Mouse (Mus musculus): Measurements from ENCODE around the gene Naip1. TPM values are rescaled to one million over a fixed set of nuclear protein-coding genes. Genes with fewer than 3 reads are reported as not detected.

The Naip1 gene
- polyA plus RNA-seq, 1 experiment: 0.17 TPM

DNA sequence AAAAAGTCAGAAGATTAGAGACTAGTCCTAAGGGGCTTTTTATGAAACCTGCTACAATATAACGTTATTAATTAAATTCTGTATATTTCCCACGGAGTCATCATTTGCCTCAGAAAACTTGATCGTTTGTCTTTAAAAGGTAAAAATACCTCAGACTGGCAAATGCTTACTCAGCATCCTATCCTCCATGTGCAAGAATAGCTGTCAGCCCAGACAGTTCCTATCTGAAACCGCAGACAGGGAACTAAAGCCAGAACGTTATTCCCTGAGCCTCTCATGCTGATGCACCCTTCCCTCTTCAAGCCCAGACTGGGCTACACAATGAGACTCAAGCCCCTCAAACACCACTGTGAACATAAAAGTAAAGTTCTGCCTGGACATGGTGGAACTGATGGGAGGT, 37.8 kb upstream of the Naip1 start:
- Histone ChIP-seq H3K36me3 (ENCODE audit: control insufficient read depth, insufficient read depth, low read length) (no peaks in the 10 kb centered on the region; the same call in none of the 2 replicates), H3K27ac (ENCODE audit: insufficient read depth, low read depth, low read length) (peak overlapping the region; percentile 62), H3K27me3 (replicated peaks; ENCODE audit: control insufficient read depth, insufficient read depth, low read length) (no peaks in the 10 kb centered on the region), H3K4me1 (ENCODE audit: control insufficient read depth, insufficient read depth, low read length) (peaks cover 2% of the 10 kb centered on the region; the same call in 1 of the 2 replicates), H3K4me3 (ENCODE audit: insufficient read depth, low read depth, low read length) (peak overlapping the region; percentile 34; the same call in 1 of the 2 replicates)
- WGBS: 59% methylated on average over 5 of the region's 5 CpGs
- no peak for TF ChIP-seq POLR2A (IDR thresholded peaks at IDR 0.05; ENCODE audit: low read depth, low read length)
- TF ChIP-seq CTCF (conservative IDR thresholded peaks at IDR 0.05; ENCODE audit: insufficient read depth, insufficient read length, low read depth, low read length): no peak
- no peak for DNase-seq

DNA sequence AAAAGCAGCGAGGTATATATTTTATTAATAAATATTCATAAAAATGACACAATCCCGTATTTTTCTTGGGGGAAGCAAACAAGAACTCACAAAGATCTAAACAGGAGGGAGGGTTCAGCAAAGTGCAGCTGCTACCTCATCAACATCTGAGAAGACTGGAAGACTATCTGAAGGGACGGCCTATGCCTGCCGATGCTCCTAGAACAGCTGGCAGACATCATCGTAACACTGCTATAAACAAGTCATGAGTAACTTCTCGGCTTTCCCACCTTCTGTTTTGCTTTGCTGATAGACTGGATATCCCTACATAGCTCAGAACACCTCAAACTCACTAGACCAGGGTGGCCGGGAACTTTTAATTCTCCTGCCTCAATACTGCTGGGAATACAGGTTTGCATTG, 30.9 kb upstream of the Naip1 start:
- H3K27ac ChIP-seq (ENCODE audit: insufficient read depth, low read depth, low read length): no peak overlapping the region
- TF ChIP-seq POLR2A (IDR thresholded peaks at IDR 0.05; ENCODE audit: low read depth, low read length) (no peak), CTCF (conservative IDR thresholded peaks at IDR 0.05; ENCODE audit: insufficient read depth, insufficient read length, low read depth, low read length) (no peak)
- H3K4me1 ChIP-seq (ENCODE audit: control insufficient read depth, insufficient read depth, low read length): no peaks in the 10 kb centered on the region; the same call in 1 of the 2 replicates
- DNase-seq: no peak
- H3K27me3 ChIP-seq (replicated peaks; ENCODE audit: control insufficient read depth, insufficient read depth, low read length): no peaks in the 10 kb centered on the region
- 62% methylated on average over 7 of the region's 7 CpGs for WGBS
- H3K36me3 ChIP-seq (ENCODE audit: control insufficient read depth, insufficient read depth, low read length): peaks cover 4% of the 10 kb centered on the region; the same call in 1 of the 2 replicates
- H3K4me3 ChIP-seq (ENCODE audit: insufficient read depth, low read depth, low read length): no peak overlapping the region

DNA sequence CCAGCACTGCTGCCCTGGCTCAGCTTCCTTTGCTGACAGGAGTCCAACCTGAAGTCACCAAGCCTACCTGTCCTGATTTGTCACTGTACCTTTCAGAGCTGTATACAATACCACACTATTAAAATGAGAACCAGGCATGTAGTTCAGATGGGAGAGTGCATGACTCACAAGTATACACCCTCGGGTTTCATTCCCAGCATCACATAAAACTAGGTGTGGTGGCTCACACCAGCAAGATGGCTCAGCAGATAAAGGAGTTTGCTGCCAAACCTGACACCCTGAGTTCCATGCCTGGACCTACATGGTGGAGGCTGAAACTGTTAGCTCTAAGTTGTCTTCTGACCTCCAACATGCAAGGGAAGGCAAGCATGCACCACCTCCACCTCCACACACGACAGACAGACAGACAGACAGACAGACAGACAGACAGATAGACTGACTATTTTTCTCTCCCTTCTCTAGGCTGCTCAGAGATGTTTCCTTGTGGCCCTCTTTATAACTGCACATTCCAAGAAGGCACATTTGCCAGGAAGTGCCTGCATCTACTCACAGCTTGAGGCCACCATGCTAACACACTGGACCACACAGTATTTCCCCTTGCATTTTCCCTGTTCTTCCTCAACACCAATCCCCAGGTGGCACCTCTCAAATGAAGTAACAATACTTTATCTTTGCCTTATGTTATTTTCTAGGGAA, 11.0 kb upstream of the Naip1 start:
- no peaks in the 10 kb centered on the region for H3K27me3 ChIP-seq (replicated peaks; ENCODE audit: control insufficient read depth, insufficient read depth, low read length)
- 79% methylated on average over 2 of the region's 2 CpGs for WGBS
- DNase-seq: no peak
- TF ChIP-seq POLR2A (IDR thresholded peaks at IDR 0.05; ENCODE audit: low read depth, low read length): no peak
- no peak for TF ChIP-seq CTCF (conservative IDR thresholded peaks at IDR 0.05; ENCODE audit: insufficient read depth, insufficient read length, low read depth, low read length)
- H3K36me3 ChIP-seq (ENCODE audit: control insufficient read depth, insufficient read depth, low read length): peaks cover 5% of the 10 kb centered on the region
- no peak overlapping the region for H3K4me3 ChIP-seq (ENCODE audit: insufficient read depth, low read depth, low read length)
- H3K27ac ChIP-seq (ENCODE audit: insufficient read depth, low read depth, low read length): no peak overlapping the region
- H3K4me1 ChIP-seq (ENCODE audit: control insufficient read depth, insufficient read depth, low read length): no peaks in the 10 kb centered on the region

DNA sequence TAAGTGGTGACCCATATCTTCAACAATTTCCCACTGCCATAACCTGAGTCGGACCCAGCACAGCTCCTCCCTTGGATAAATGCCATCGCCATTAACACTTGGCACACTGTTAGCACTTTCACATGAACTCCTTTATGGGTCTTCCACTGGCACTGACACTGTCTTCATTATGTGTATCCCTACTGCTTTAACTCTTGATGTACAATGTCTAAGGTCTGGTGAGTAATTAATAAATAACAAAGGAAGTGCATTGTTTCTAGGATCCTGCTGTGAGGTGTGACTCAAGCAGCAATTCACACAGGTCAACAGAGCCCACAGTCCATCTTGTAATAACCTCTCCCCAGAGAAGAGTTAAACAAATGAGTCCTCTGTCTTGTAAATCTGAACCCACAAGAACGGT, 8.7 kb upstream of the Naip1 start:
- H3K27ac ChIP-seq (ENCODE audit: insufficient read depth, low read depth, low read length): no peak overlapping the region
- peak; percentile 8 for DNase-seq
- no peaks in the 10 kb centered on the region for H3K4me1 ChIP-seq (ENCODE audit: control insufficient read depth, insufficient read depth, low read length)
- H3K4me3 ChIP-seq (ENCODE audit: insufficient read depth, low read depth, low read length): no peak overlapping the region
- H3K36me3 ChIP-seq (ENCODE audit: control insufficient read depth, insufficient read depth, low read length): peaks cover 1% of the 10 kb centered on the region; the same call in 1 of the 2 replicates
- WGBS: 50% methylated on average over 3 of the region's 3 CpGs
- H3K27me3 ChIP-seq (replicated peaks; ENCODE audit: control insufficient read depth, insufficient read depth, low read length): no peaks in the 10 kb centered on the region
- TF ChIP-seq CTCF (conservative IDR thresholded peaks at IDR 0.05; ENCODE audit: insufficient read depth, insufficient read length, low read depth, low read length) (no peak), POLR2A (IDR thresholded peaks at IDR 0.05; ENCODE audit: low read depth, low read length) (no peak)

DNA sequence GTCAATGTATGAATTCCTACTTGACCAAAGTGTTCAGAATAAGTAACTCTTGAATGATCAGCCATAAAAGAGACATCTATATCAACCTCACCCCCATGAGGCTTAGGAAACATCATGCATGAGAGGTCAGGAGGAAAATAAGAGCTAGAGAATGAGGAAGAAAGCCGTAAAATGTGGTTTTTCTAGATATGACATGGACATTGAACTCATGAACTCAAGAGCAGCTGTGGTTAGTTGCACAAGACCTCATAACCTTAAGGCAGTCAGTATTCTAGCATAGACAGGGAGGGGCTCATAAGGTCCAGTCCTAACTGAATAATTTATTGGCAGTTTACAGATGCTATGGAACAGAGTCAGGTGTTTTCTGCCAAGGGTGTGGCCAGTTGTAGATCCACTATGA, 3.2 kb downstream of the Naip1 start:
- Histone ChIP-seq H3K27me3 (replicated peaks; ENCODE audit: control insufficient read depth, insufficient read depth, low read length) (no peaks in the 10 kb centered on the region), H3K4me3 (ENCODE audit: insufficient read depth, low read depth, low read length) (no peak overlapping the region), H3K4me1 (ENCODE audit: control insufficient read depth, insufficient read depth, low read length) (no peaks in the 10 kb centered on the region), H3K27ac (ENCODE audit: insufficient read depth, low read depth, low read length) (no peak overlapping the region), H3K36me3 (ENCODE audit: control insufficient read depth, insufficient read depth, low read length) (no peaks in the 10 kb centered on the region)
- DNase-seq: no peak
- 47% methylated on average over 1 of the region's 1 CpGs for WGBS
- TF ChIP-seq CTCF (conservative IDR thresholded peaks at IDR 0.05; ENCODE audit: insufficient read depth, insufficient read length, low read depth, low read length) (no peak), POLR2A (IDR thresholded peaks at IDR 0.05; ENCODE audit: low read depth, low read length) (no peak)

DNA sequence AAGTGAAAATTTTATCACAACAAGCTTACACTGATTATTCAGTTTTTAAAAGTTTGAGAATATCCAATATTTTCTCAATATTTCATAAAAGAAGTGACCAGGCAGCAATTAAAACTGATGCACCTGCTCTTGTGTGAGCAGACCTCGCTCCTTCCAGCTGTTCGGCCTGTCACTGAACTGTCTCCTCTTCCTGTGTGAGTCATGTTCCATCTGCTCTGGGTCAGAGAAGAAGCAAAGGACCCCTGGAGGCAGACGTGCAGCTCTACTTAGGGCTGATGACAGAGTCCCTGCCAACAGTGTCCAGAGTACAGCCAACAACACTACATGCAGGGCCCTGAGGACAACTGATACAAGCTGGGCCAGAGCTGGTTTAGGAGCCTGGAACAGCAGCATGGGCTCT, 12.6 kb downstream of the Naip1 start:
- 54% methylated on average over 3 of the region's 3 CpGs for WGBS
- H3K27me3 ChIP-seq (replicated peaks; ENCODE audit: control insufficient read depth, insufficient read depth, low read length): no peaks in the 10 kb centered on the region
- H3K4me1 ChIP-seq (ENCODE audit: control insufficient read depth, insufficient read depth, low read length): no peaks in the 10 kb centered on the region
- DNase-seq: no peak
- H3K36me3 ChIP-seq (ENCODE audit: control insufficient read depth, insufficient read depth, low read length): no peaks in the 10 kb centered on the region
- TF ChIP-seq CTCF (conservative IDR thresholded peaks at IDR 0.05; ENCODE audit: insufficient read depth, insufficient read length, low read depth, low read length) (no peak), POLR2A (IDR thresholded peaks at IDR 0.05; ENCODE audit: low read depth, low read length) (no peak)
- no peak overlapping the region for H3K4me3 ChIP-seq (ENCODE audit: insufficient read depth, low read depth, low read length)
- H3K27ac ChIP-seq (ENCODE audit: insufficient read depth, low read depth, low read length): no peak overlapping the region

DNA sequence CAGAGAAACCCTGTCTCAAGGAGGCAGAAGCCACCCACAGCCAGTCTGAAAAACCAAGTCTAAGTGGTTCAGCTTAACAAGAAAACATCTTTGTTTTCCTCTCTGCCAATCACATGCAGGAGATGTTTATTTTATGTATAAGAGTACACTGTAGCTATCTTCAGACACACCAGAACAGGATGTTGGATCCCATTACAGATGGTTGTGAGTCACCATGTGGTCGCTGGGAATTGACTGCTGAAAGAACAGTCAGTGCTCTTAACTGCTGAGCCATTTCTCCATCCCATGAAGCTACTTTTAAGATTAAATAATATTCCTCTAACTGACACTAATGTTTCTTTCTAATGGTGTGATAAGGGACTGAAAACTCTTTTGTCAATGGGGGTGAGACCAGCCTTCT, 14.0 kb downstream of the Naip1 start:
- WGBS: 42% methylated on average over 1 of the region's 1 CpGs

More for the DNA sequence above, 14.0 kb downstream of the Naip1 start:
- Histone ChIP-seq H3K4me3 (ENCODE audit: insufficient read depth, low read depth, low read length) (no peak overlapping the region), H3K27ac (ENCODE audit: insufficient read depth, low read depth, low read length) (no peak overlapping the region), H3K4me1 (ENCODE audit: control insufficient read depth, insufficient read depth, low read length) (no peaks in the 10 kb centered on the region), H3K36me3 (ENCODE audit: control insufficient read depth, insufficient read depth, low read length) (no peaks in the 10 kb centered on the region), H3K27me3 (replicated peaks; ENCODE audit: control insufficient read depth, insufficient read depth, low read length) (no peaks in the 10 kb centered on the region)
- DNase-seq: no peak
- no peak for TF ChIP-seq CTCF (conservative IDR thresholded peaks at IDR 0.05; ENCODE audit: insufficient read depth, insufficient read length, low read depth, low read length)
- TF ChIP-seq POLR2A (IDR thresholded peaks at IDR 0.05; ENCODE audit: low read depth, low read length): no peak
